Mouse (Mus musculus) liver, postnatal 0 days (tissue): ENCODE data around the gene Zfhx3.

Experiments
- CTCF ChIP-seq: sonication (generic); IDR thresholded peaks from 2 replicates; pipeline ENCODE4 v1.5.1; 2016; ENCODE audit warnings: antibody characterized with exemption, low read depth
- EP300 ChIP-seq: IDR thresholded peaks from 2 replicates; pipeline ENCODE4 v1.6.1; 2016; ENCODE audit warnings: antibody characterized with exemption, low read depth, mild to moderate bottlenecking

- TF ChIP-seq CTCF = no peak
- no peak for TF ChIP-seq EP300
Observed at GRCm38 (mm10) chr8:108883381-108883780, 940.9 kb downstream of the Zfhx3 start.
